Mouse (Mus musculus) ES-E14 (cell line): ENCODE data around the gene Gm12169.

Experiments
- CHD2 ChIP-seq: IDR thresholded peaks from 2 replicates; pipeline ENCODE4 v1.6.1; 2014; ENCODE audit warnings: mild to moderate bottlenecking, low read depth, low read length, inconsistent platforms
- ZC3H11A ChIP-seq: IDR thresholded peaks from 2 replicates; pipeline ENCODE4 v1.6.1; 2012; ENCODE audit warnings: low read depth, mild to moderate bottlenecking, inconsistent platforms, low read length, borderline replicate concordance

GRCm38 (mm10) chr11:46571327-46571726 is 47.3 kb downstream of the Gm12169 start, which contains the start of gene BC053393:
- TF ChIP-seq ZC3H11A (no peak), CHD2 (no peak)
